Mouse (Mus musculus) fat pad, adult 2 months (tissue): ENCODE results near the gene Abca4.
A peak's percentile ranks its signal among the peaks of the same experiment; 100 is the strongest.
"Not testable (repeated sequence)": the region's sequence is repeated elsewhere in the genome, so short reads cannot be mapped to it uniquely, and the experiment has no call there.

ENCODE experiments used
- DNase-seq: peaks from one replicate; pipeline ENCODE4 v3.0.0-alpha.2; 2011; ENCODE audit warnings: low read depth, low spot score; ENCODE audit errors: extremely low read depth

The Abca4 gene

DNA sequence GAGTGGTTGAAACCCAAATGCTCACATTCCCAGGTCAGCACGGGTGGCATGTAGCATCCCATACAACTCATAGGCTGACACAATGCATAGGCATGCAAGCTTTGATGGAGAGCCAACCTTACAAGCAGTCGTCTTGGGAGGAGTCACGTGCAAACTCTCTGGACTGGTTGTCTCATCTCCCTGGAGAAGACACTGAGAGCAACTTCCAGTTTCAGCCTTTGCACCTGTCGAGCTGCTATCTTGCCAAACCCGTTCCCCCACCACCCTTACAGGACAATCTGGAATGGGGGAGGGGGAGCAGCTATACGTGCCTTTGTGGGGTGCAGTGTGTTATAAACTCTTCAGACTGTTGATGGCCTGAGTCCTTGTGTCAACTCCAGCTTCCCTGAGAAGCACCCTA lies 4.9 kb downstream of the Abca4 start:
- DNase-seq, result no peak

- no peak for DNase-seq
Observed at GRCm38 (mm10) chr3:122058439-122059198, 14.4 kb downstream of the Abca4 start.

DNA sequence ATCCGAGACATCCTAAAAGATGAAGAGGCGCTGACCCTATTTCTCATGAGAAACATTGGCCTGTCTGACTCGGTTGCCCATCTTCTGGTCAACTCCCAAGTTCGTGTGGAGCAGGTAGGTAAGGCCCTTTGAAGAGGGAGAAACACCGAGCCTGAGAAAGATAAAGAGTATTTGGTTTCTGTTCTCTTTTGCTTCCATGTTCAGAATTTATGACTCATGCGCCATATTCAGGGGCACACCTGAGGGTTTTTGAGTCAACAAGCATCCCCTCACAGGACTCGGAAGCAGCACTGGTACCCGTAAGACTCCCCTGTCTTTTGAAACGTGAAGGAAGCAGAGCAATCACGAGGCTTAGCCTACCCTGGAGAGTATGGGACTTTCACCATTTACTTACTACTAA lies 18.3 kb downstream of the Abca4 start:
- DNase-seq, result no peak

- DNase-seq, result no peak
Observed at GRCm38 (mm10) chr3:122064556-122065410, 20.5 kb downstream of the Abca4 start.

DNA sequence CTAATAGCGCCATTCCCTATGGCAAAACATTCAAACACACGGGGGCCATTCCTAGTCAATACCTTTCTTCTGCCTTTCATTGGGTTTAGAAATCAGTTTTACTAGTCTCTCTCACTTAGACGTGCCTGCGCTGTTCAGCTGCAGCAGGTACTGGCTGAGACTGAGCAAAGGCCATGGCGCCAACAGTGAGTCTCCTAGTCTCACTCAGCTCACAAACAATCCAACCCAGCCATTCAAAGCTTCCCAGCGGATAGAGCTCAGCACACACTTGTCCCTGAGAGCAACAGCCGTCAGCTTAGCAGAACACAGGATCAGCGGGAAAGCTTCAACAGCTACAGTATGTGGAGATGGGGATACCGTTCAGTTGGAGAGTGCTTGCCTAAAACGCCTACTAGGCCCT lies 27.5 kb downstream of the Abca4 start:
- no peak for DNase-seq

GRCm38 (mm10) chr3:122072646-122073571 lies 28.7 kb downstream of the Abca4 start:
- DNase-seq, result no peak

- no peak for DNase-seq
Observed at GRCm38 (mm10) chr3:122073595-122073994, 29.4 kb downstream of the Abca4 start.

DNA sequence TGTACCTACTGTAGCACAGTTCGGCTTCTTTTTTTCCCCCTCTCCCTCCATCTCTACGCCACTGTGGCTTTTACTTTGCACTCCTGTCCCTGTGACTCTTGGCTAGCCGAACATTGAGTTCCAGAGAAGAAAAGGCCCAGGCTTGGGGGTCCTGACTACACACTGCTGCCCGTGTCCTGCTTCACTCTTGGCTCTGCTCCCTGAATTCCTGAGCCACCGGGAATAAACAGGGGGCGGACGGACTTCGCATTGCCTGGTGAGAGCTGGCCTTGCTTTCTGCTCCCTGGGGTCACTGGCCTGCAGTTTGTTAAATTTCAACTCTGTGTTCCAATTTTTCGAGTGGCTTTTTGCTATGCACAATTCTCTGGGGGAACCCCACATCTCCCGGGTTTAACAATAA lies 30.1 kb downstream of the Abca4 start:
- no peak for DNase-seq

GRCm38 (mm10) chr3:122078141-122078540 lies 33.9 kb downstream of the Abca4 start:
- no peak for DNase-seq

- DNase-seq, result no peak
Observed at GRCm38 (mm10) chr3:122079172-122079571, 34.9 kb downstream of the Abca4 start.

DNA sequence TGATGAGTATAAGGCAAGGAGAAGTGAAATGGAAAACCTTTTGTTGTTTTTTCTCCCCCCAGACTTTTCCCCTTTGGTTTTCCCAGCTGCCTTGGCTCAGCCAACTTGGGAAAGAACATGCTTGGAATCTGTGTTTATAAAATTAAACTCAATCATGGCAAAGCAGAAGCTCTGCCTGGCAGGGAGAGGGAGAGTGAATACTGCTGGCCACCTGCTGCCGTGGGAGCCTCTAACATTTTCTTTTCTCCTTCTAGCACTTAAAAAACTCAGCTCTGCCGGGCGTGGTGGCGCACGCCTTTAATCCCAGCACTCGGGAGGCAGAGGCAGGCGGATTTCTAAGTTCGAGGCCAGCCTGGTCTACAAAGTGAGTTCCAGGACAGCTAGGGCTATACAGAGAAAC lies 37.4 kb downstream of the Abca4 start:
- not testable (repeated sequence) for DNase-seq

GRCm38 (mm10) chr3:122082338-122082737 lies 38.1 kb downstream of the Abca4 start:
- DNase-seq, result no peak

- no peak for DNase-seq
Observed at GRCm38 (mm10) chr3:122085157-122085989, 41.1 kb downstream of the Abca4 start.

DNA sequence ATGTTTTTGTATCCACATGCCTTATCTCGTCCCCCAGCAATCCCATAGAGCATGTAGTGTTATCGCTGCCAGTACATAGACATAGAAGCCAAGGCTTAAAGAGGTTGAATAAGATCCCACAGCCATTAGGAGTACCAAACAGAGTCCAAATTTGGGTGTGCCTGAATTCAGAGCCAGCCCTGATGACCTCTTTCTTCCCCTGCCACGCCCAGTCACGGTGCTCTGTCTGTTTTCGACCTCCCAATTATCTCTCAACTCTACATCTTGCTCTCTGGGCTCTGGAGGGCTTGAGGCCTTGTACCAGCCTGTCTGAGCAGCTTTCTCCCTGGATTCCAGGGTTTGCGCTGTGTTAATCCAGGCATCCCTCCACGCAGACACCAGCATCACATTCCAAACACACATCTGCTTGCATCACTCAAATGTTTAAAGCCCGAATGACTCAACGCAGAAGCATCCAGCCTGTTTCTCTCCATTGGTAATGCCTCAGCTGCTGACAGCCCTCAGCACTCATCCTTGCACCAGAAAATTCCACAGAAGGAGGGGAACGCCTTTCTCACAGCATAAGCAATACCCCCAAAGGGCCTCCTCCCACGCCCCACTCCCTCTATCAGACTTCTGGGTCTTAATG lies 43.9 kb downstream of the Abca4 start:
- DNase-seq, result no peak

DNA sequence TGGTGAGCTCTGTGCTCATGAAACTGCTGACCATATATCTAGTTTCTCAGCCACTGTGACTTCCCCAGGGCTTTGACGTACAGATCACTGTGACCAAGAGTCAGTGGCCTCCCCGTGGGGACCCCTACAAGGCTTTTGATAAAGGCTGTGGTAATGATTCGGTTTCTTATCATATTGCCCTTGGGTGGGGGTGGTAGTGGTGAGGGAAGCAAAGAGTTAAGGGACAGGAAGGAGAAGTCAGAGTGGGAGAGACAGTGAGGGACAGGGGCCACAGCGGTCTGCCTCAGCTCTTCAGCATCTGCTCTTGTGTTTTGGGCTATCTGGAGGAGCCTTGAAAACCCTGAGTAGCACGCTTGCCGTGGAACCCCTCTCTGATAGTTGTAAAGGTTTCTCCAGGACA lies 46.1 kb downstream of the Abca4 start:
- DNase-seq, result no peak

DNA sequence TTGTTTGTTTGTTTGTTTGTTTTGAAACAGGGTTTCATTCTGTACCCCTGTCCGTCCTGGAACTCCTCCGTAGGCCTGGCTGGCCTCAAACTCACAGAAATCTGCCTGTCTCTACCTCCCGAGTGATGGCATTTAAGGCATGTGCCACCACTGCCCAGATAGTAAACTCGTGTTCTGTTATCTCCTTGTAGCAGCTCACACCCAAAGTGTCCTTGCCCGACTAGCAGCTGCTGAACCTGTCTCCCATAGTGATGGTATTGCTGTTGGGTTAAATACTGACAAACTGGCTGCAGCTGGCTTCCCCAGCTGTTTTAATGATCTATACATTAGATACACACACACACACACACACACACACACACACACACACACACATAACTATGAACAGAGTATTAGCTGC lies 55.5 kb downstream of the Abca4 start:
- DNase-seq, result no peak

GRCm38 (mm10) chr3:122102091-122102490 lies 57.8 kb downstream of the Abca4 start:
- DNase-seq, result no peak

DNA sequence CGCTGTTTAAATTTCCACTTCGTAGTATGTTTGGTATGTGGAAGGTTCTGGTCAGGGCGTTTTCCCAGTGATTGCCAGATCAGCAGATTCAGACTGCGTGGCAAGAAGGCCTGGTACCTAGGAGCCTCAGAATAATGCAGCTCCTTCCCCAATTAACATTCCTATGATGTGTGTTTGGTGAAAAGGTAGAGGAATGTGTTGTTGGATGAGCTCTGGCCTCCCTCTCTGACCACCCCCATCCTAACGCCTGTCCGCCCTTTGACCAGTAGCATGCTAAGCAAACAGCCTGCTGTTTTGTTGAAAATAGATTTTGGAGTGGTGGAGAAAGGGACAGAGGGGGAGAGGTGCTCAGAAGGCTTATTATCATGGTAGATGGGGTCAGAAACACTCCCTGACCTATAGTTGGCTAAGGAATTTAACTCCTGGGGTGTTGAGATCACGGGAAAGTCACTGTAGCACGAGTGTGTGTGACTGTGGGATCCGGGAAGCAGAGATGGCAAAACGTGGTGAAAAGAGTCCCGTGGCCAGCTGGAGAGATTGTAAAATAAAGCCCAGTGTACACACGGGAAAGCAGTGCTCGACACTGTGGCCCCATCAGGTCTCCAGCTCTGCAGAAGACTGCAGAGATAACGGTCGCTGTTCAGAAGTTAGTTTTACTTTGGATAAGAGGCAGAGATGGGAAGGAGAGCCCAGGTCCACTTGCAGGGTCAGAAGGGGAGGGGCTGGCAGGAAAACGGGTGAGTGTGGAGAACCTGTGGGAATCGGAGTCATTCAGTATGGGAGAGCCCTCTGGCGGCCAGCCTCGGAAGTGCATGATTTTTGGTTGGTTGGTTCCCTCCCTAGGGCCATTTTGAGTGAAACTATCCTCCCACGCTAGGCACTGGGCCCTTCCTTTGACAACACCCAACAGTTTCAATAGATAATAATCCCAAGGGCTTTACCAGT lies 59.9 kb downstream of the Abca4 start:
- DNase-seq, result peak; percentile 37

GRCm38 (mm10) chr3:122106920-122107319 lies 62.7 kb downstream of the Abca4 start:
- DNase-seq, result no peak
